Mouse (Mus musculus) layer of hippocampus, postnatal 25 days (tissue): ENCODE measurements around the gene Slc2a10. TPM values are rescaled to one million over a fixed set of nuclear protein-coding genes. Genes with fewer than 3 reads are reported as not detected.

Source experiments
- DNase-seq, 2 experiments: peaks; one replicate each; pipeline ENCODE4 v3.0.0; 2022; ENCODE audit warnings: mixed read lengths in 2 of 2, low spot score in 1 of 2; ENCODE audit errors: extremely low spot score in 1 of 2
- total RNA-seq, 2 experiments: library from RNA; stranded (reverse); gene quantifications; 2 replicates each; pipeline ENCODE4 v1.2.3; 2021

The Slc2a10 gene
- total RNA-seq, 2 experiments from 2014 or later, result 1.2 to 1.4 TPM

- no peak for DNase-seq
Observed at GRCm38 (mm10) chr2:165557278-165557677, 53.7 kb downstream of the Slc2a10 start.

- no peak for DNase-seq
Observed at GRCm38 (mm10) chr2:165558916-165559315, 55.3 kb downstream of the Slc2a10 start.

GRCm38 (mm10) chr2:165559506-165560235 lies 56.1 kb downstream of the Slc2a10 start:
- DNase-seq, result no peak

- DNase-seq, result no peak
Observed at GRCm38 (mm10) chr2:165561861-165562260, 58.3 kb downstream of the Slc2a10 start.

GRCm38 (mm10) chr2:165563298-165564058 lies 59.9 kb downstream of the Slc2a10 start:
- no peak for DNase-seq

GRCm38 (mm10) chr2:165564101-165564500 lies 60.5 kb downstream of the Slc2a10 start:
- DNase-seq, result no peak

GRCm38 (mm10) chr2:165564620-165565019 lies 61.0 kb downstream of the Slc2a10 start:
- no peak for DNase-seq

GRCm38 (mm10) chr2:165566898-165567297 lies 63.3 kb downstream of the Slc2a10 start:
- DNase-seq, result no peak

- DNase-seq, result no peak
Observed at GRCm38 (mm10) chr2:165567820-165568219, 64.2 kb downstream of the Slc2a10 start.

- no peak for DNase-seq
Observed at GRCm38 (mm10) chr2:165568911-165569310, 65.3 kb downstream of the Slc2a10 start.

Other genes with a start within 250 kb of the Slc2a10 start
- gene Slc35c2, start 215.9 kb upstream of the Slc2a10 start, total RNA-seq, result 10 to 100 TPM; 93.2 to 96.7 TPM
- 100 to 1,000 TPM; 191 to 202 TPM for gene Elmo2, start 177.3 kb upstream of the Slc2a10 start, total RNA-seq
- gene Zfp663, start 135.1 kb upstream of the Slc2a10 start, total RNA-seq, result under 1 TPM; 0.39 to 0.40 TPM
- gene Zfp334, start 115.5 kb upstream of the Slc2a10 start, total RNA-seq, result 10 to 100 TPM; 13.8 to 14.6 TPM
- gene Ocstamp, start 103.4 kb upstream of the Slc2a10 start, total RNA-seq, result not detected
- gene Slc13a3, start 30.6 kb upstream of the Slc2a10 start, total RNA-seq, result 1 to 10 TPM; 8.8 to 9.9 TPM
- gene Trp53rka, start 10.5 kb upstream of the Slc2a10 start, total RNA-seq, result 10 to 100 TPM; 18.3 to 19.6 TPM
- 1 to 10 TPM; 3.8 to 4.8 TPM for gene Eya2, start 91.2 kb downstream of the Slc2a10 start, total RNA-seq